Mouse (Mus musculus): ENCODE results near the gene Elavl4.

Elavl4 gene

GRCm38 (mm10) chr4:110172028-110172427, 179.7 kb downstream of the Elavl4 start:
- DNase-seq (ENCODE audit: extremely low spot score, low read depth, low spot score), result no peak

GRCm38 (mm10) chr4:110165217-110165616, 186.5 kb downstream of the Elavl4 start:
- no peak for DNase-seq (ENCODE audit: extremely low spot score, low read depth, low spot score)

DNA sequence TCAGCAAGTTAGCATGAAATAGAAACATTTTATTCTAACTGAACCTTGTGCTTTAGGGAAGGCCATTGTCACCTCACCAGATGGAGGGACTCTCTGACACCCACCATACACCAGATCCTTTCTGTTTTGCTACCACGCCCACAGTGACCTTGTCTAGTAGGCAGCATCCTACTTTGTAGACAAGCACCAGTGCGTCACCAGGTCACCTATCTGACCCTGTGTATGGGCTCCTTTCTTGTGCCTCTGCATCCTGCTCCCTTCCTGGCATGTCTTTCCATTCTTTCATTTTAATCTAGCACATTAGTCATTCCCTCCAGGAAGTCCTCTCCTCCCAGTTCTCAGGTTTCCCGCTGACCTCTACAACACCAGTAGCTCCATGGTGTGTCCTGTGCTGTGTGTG, 190.1 kb downstream of the Elavl4 start:
- no peak for DNase-seq (ENCODE audit: extremely low spot score, low read depth, low spot score)

- no peak for DNase-seq (ENCODE audit: extremely low spot score, low read depth, low spot score)
Measured at GRCm38 (mm10) chr4:110157515-110158159, 194.1 kb downstream of the Elavl4 start.

GRCm38 (mm10) chr4:110155954-110156353, 195.8 kb downstream of the Elavl4 start:
- DNase-seq (ENCODE audit: extremely low spot score, low read depth, low spot score), result no peak

All from hindlimb bud, embryonic 11.5 days (tissue).